Comparison of ENCODE assay signal across 8 mouse cellular contexts in genomic region chr8:79639586-79640451, GRCm38 (mm10). TPM values are rescaled to one million over a fixed set of nuclear protein-coding genes. Genes with fewer than 3 reads are reported as not detected.
DNase-seq lines count a peak whose midpoint lies in the region; ATAC-seq lines count a peak whose summit lies in the region.

Gene Otud4, plus strand, starts transcription at chr8:79639618.

- H3K9ac ChIP-seq in hindbrain, embryonic 13.5 days: peak within 1 kb of the TSS; percentile 91

- H3K36me3 ChIP-seq in hindbrain, embryonic 13.5 days: peaks cover 7% of the 10 kb centered on the region; the same call in 1 of the 2 replicates

- peak; percentile 62 for DNase-seq in R1 (ENCODE audit: low read depth, low spot score)
- DNase-seq in cerebellum, postnatal 10 days: peak; percentile 68 to 71
- DNase-seq in frontal cortex, postnatal 36 days (ENCODE audit: low spot score in 2 of 2): peak; percentile 48 to 66
- DNase-seq in layer of hippocampus, postnatal 36 days: peak; percentile 60 to 62
- DNase-seq in lung, postnatal 14 days: peak; percentile 52
- DNase-seq in retina, embryonic 14.5 days (ENCODE audit: low spot score): peak; percentile 65
- DNase-seq in urinary bladder, adult 2 months (ENCODE audit: low spot score): peak; percentile 52

- H3K27ac ChIP-seq in hindbrain, embryonic 13.5 days: peak within 1 kb of the TSS; percentile 98

- H3K4me1 ChIP-seq in hindbrain, embryonic 13.5 days (replicated peaks): peaks cover 28% of the 10 kb centered on the region

- no peaks in the 10 kb centered on the region for H3K9me3 ChIP-seq in hindbrain, embryonic 13.5 days

- peak within 1 kb of the TSS; percentile 72 for H3K4me2 ChIP-seq in hindbrain, embryonic 13.5 days

- no peaks in the 10 kb centered on the region for H3K27me3 ChIP-seq in hindbrain, embryonic 13.5 days

- under 1% methylated on average over 95 of the region's 103 CpGs for WGBS in hindbrain, embryonic 13.5 days

- peak within 1 kb of the TSS; percentile 92 for H3K4me3 ChIP-seq in hindbrain, embryonic 13.5 days

- ATAC-seq in hindbrain, embryonic 13.5 days (ENCODE audit: low FRiP score): peak; percentile 76

RNA-seq across cellular contexts. Expression of gene Otud4, which starts in this region (rescaled TPM):
- polyA plus RNA-seq in hindbrain, embryonic 13.5 days (2015; fragmentation: Nextera tagmentation; extraction: Ambion mirVana): 10.3 and 10.6 TPM in 2 replicates
- 10 to 100 TPM; 37.4 to 41.9 TPM for total RNA-seq in layer of hippocampus, postnatal 36 days (2021)
- 29.5 and 29.7 TPM in 2 replicates for polyA plus RNA-seq in urinary bladder, adult 2 months (2012; rRNA removed)

Comparison
In these comparisons a context has a peak if more than half of its experiments do, and no peak if none do; other contexts are left out.
1. Peak in every context shown above with its lines: DNase-seq, ATAC-seq, H3K4me3 ChIP-seq and H3K27ac ChIP-seq.